In genomic region chr2:177957145-177957544, GRCm38 (mm10) we compare ENCODE assay signal across 7 mouse cellular contexts. TPM values are rescaled to one million over a fixed set of nuclear protein-coding genes. Genes with fewer than 3 reads are reported as not detected.
DNase-seq lines count a peak whose midpoint lies in the region; ATAC-seq and TF ChIP-seq lines count a peak whose summit lies in the region.
"Not testable (repeated sequence)": the region's sequence is repeated elsewhere in the genome, so short reads cannot be mapped to it uniquely, and the experiment has no call there.

Gene Gm14326, minus strand, starts transcription at chr2:177957297.

- peak within 1 kb of the TSS; percentile 34 for H3K4me2 ChIP-seq in embryonic facial prominence, embryonic 15.5 days (replicated peaks)
- H3K4me2 ChIP-seq in heart, embryonic 12.5 days, result peak within 1 kb of the TSS; percentile 61
- H3K4me2 ChIP-seq in kidney, embryonic 15.5 days, result peak within 1 kb of the TSS; percentile 52
- H3K4me2 ChIP-seq in limb, embryonic 15.5 days, result peak within 1 kb of the TSS; percentile 35
- peak within 1 kb of the TSS; percentile 43 for H3K4me2 ChIP-seq in midbrain, embryonic 16.5 days (ENCODE audit: low read length)

- H3K4me3 ChIP-seq in embryonic facial prominence, embryonic 15.5 days (replicated peaks), result peak within 1 kb of the TSS; percentile 48
- H3K4me3 ChIP-seq in heart, embryonic 12.5 days, result peak within 1 kb of the TSS; percentile 62
- peak within 1 kb of the TSS; percentile 51 for H3K4me3 ChIP-seq in kidney, embryonic 15.5 days (replicated peaks)
- peak within 1 kb of the TSS; percentile 46 for H3K4me3 ChIP-seq in limb, embryonic 15.5 days
- peak within 1 kb of the TSS; percentile 43 for H3K4me3 ChIP-seq in midbrain, embryonic 16.5 days (ENCODE audit: low read depth, low read length)
- H3K4me3 ChIP-seq in spleen, adult 2 months (ENCODE audit: extremely low read depth, insufficient read depth, insufficient read length), result peak within 1 kb of the TSS; percentile 57

- TF ChIP-seq CTCF in spleen, adult 2 months (IDR thresholded peaks at IDR 0.05; ENCODE audit: extremely low read depth, insufficient read depth, insufficient read length, insufficient replicate concordance), result not testable (repeated sequence)

- TF ChIP-seq POLR2A in spleen, adult 2 months (IDR thresholded peaks at IDR 0.05; ENCODE audit: low read depth, low read length), result not testable (repeated sequence)

- H3K27ac ChIP-seq in embryonic facial prominence, embryonic 15.5 days (replicated peaks); heart, embryonic 12.5 days (ENCODE audit: poor library complexity, severe bottlenecking); kidney, embryonic 15.5 days; limb, embryonic 15.5 days; midbrain, embryonic 16.5 days (ENCODE audit: low read length); spleen, adult 2 months (ENCODE audit: insufficient read depth, low read length): not testable (repeated sequence)

- H3K9me3 ChIP-seq in embryonic facial prominence, embryonic 15.5 days (replicated peaks); heart, embryonic 12.5 days (replicated peaks); kidney, embryonic 15.5 days (replicated peaks); limb, embryonic 15.5 days; midbrain, embryonic 16.5 days (replicated peaks; ENCODE audit: control insufficient read depth, low read length, poor library complexity, severe bottlenecking): not testable (repeated sequence)

- ATAC-seq in embryonic facial prominence, embryonic 15.5 days (ENCODE audit: insufficient number of reproducible peaks, low FRiP score, low TSS enrichment, low read depth); heart, embryonic 12.5 days (ENCODE audit: insufficient number of reproducible peaks, low FRiP score); kidney, embryonic 15.5 days (replicated peaks; ENCODE audit: low FRiP score); limb, embryonic 15.5 days (ENCODE audit: insufficient number of reproducible peaks, low FRiP score, low TSS enrichment, low read depth); midbrain, embryonic 16.5 days: not testable (repeated sequence)

- 3% methylated on average over 6 of the region's 7 CpGs for WGBS in embryonic facial prominence, embryonic 15.5 days
- WGBS in heart, embryonic 12.5 days, result 0% methylated on average over 4 of the region's 7 CpGs
- 0% methylated on average over 4 of the region's 7 CpGs for WGBS in kidney, embryonic 15.5 days
- WGBS in limb, embryonic 15.5 days, result 0% methylated on average over 5 of the region's 7 CpGs
- WGBS in midbrain, embryonic 16.5 days, result 0% methylated on average over 3 of the region's 7 CpGs
- 2% methylated on average over 4 of the region's 7 CpGs for WGBS in spleen, adult 2 months

- H3K4me1 ChIP-seq in embryonic facial prominence, embryonic 15.5 days; heart, embryonic 12.5 days (replicated peaks); kidney, embryonic 15.5 days; limb, embryonic 15.5 days; midbrain, embryonic 16.5 days (ENCODE audit: control insufficient read depth, insufficient read depth, low read length); spleen, adult 2 months (ENCODE audit: control insufficient read depth, insufficient read depth, insufficient read length): not testable (repeated sequence)

- peak; percentile 83 for DNase-seq in adrenal gland, postnatal 14 days
- DNase-seq in spleen, adult 2 months (ENCODE audit: low read depth in 1 of 2, low spot score in 2 of 2), result peak; percentile 1 to 65

- not testable (repeated sequence) for H3K36me3 ChIP-seq in embryonic facial prominence, embryonic 15.5 days; heart, embryonic 12.5 days; kidney, embryonic 15.5 days; limb, embryonic 15.5 days; midbrain, embryonic 16.5 days (ENCODE audit: control insufficient read depth, insufficient read depth, low read length); spleen, adult 2 months (ENCODE audit: control insufficient read depth, insufficient read depth, low read length)

- H3K9ac ChIP-seq in embryonic facial prominence, embryonic 15.5 days; kidney, embryonic 15.5 days: not testable (repeated sequence)
- H3K9ac ChIP-seq in heart, embryonic 12.5 days, result peak within 1 kb of the TSS; percentile 72
- H3K9ac ChIP-seq in limb, embryonic 15.5 days, result 0 out of 2 replicates have a peak within 1 kb of the TSS, but pooled peaks have one; percentile 28
- H3K9ac ChIP-seq in midbrain, embryonic 16.5 days (ENCODE audit: low read depth, low read length), result peak within 1 kb of the TSS; percentile 41; the same call in 1 of the 2 replicates

- not testable (repeated sequence) for H3K27me3 ChIP-seq in embryonic facial prominence, embryonic 15.5 days; heart, embryonic 12.5 days (replicated peaks); kidney, embryonic 15.5 days; limb, embryonic 15.5 days; midbrain, embryonic 16.5 days (ENCODE audit: control insufficient read depth, insufficient read depth, low read depth, low read length); spleen, adult 2 months (ENCODE audit: control insufficient read depth, insufficient read depth, low read length)

RNA-seq across cellular contexts. Expression of gene Gm14326, which starts in this region (rescaled TPM):
- total RNA-seq in adrenal gland, postnatal 14 days (2021), result 27.4 and 32.7 TPM in 2 replicates
- 17.3 and 17.4 TPM in 2 replicates for polyA plus RNA-seq in embryonic facial prominence, embryonic 15.5 days (2015; fragmentation: Nextera tagmentation; extraction: Ambion mirVana)
- 17.2 and 19.0 TPM in 2 replicates for polyA plus RNA-seq in heart, embryonic 12.5 days (2016; fragmentation: Nextera tagmentation; extraction: Ambion mirVana)
- polyA plus RNA-seq in kidney, embryonic 15.5 days (2015; fragmentation: Nextera tagmentation; extraction: Ambion mirVana), result 13.9 and 16.2 TPM in 2 replicates
- polyA plus RNA-seq in limb, embryonic 15.5 days (2015; fragmentation: Nextera tagmentation; extraction: Ambion mirVana), result 18.0 and 18.3 TPM in 2 replicates
- 14.6 and 16.2 TPM in 2 replicates for polyA plus RNA-seq in midbrain, embryonic 16.5 days (2015; fragmentation: Nextera tagmentation; extraction: Ambion mirVana)
- 0.58 and 0.78 TPM in 2 replicates for polyA plus RNA-seq in spleen, adult 2 months (2012; rRNA removed)

Comparison
In these comparisons a context has a peak if more than half of its experiments do, and no peak if none do; other contexts are left out.
1. Peak in DNase-seq and H3K4me3 ChIP-seq in spleen, adult 2 months; RNA of the gene not detected or under 1 TPM.